Comparison of ENCODE assay signal across 10 mouse cellular contexts in the genomic region with DNA sequence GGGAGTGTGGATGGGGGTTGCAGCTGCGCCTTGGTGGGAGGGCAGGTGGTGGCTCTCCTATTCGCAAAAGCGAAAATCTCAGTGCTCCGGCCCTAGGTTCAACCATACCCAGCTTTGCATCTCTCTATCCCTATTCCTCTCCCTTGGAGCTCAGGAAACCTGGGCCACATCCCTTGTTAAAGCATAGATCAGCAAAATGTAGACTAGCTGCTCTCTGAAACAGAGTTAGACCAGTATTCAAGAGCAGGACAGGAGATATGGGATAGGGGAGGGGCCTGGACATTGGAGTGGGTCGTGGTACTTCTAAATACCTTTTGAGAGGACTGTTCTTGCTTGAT. TPM values are rescaled to one million over a fixed set of nuclear protein-coding genes. Genes with fewer than 3 reads are reported as not detected.
DNase-seq lines count a peak whose midpoint lies in the region; ATAC-seq and TF ChIP-seq lines count a peak whose summit lies in the region.
"Had no signal": no experiment of that assay in that cellular context is flagged by ENCODE, and none has a peak within 500 bp of the region (broad histone marks: within the 10 kb centered on the region; RNA-seq: fewer than 3 reads in every experiment).

No protein-coding gene starts in this region.

- H3K4me2 ChIP-seq in kidney, embryonic 14.5 days (replicated peaks; ENCODE audit: low read depth, low read length): peak overlapping the region; percentile 95
- peak overlapping the region; percentile 64 for H3K4me2 ChIP-seq in hindbrain, embryonic 11.5 days (replicated peaks; ENCODE audit: low read depth, low read length)
- H3K4me2 ChIP-seq in hindbrain, postnatal 0 days (ENCODE audit: low read depth, low read length): peak overlapping the region; percentile 24

- H3K9me3 ChIP-seq in kidney, embryonic 14.5 days (ENCODE audit: control insufficient read depth, low read length): no peaks in the 10 kb centered on the region
- H3K9me3 ChIP-seq in hindbrain, embryonic 11.5 days (ENCODE audit: control insufficient read depth, low read length): no peaks in the 10 kb centered on the region
- no peaks in the 10 kb centered on the region for H3K9me3 ChIP-seq in hindbrain, postnatal 0 days (ENCODE audit: low read length)
- H3K9me3 ChIP-seq: G1E had no signal

- no peak for TF ChIP-seq CTCF in hindbrain, postnatal 0 days (IDR thresholded peaks at IDR 0.05; ENCODE audit: low read depth)

- no peak for DNase-seq in kidney, postnatal 36 days
- peak; percentile 53 for DNase-seq in hindbrain, embryonic 11.5 days (ENCODE audit: low spot score)
- no peak for DNase-seq in hindbrain, postnatal 0 days (ENCODE audit: low spot score)
- DNase-seq in gastrocnemius, postnatal 4 days (ENCODE audit: low spot score in 2 of 2): no peak
- DNase-seq: cerebellum, adult 9-10 months had no signal

- peak overlapping the region; percentile 100 for H3K27ac ChIP-seq in kidney, embryonic 14.5 days (ENCODE audit: low read depth, low read length)
- H3K27ac ChIP-seq in hindbrain, embryonic 11.5 days (ENCODE audit: low read depth, low read length): peak overlapping the region; percentile 90
- peak overlapping the region; percentile 68; the same call in 1 of the 2 replicates for H3K27ac ChIP-seq in hindbrain, postnatal 0 days
- no peak overlapping the region for H3K27ac ChIP-seq in macrophage

- peaks cover 14% of the 10 kb centered on the region; the same call in 1 of the 2 replicates for H3K79me2 ChIP-seq in macrophage (ENCODE audit: inconsistent target)

- peak overlapping the region; percentile 99 for H3K9ac ChIP-seq in kidney, embryonic 14.5 days (ENCODE audit: low read depth, low read length)
- peak overlapping the region; percentile 65 for H3K9ac ChIP-seq in hindbrain, embryonic 11.5 days (ENCODE audit: low read depth, low read length)
- no peak overlapping the region; the same call in 1 of the 2 replicates for H3K9ac ChIP-seq in hindbrain, postnatal 0 days (replicated peaks; ENCODE audit: low read length)

- H3K4me3 ChIP-seq in kidney, embryonic 14.5 days (ENCODE audit: low read length): peak overlapping the region; percentile 53
- peak overlapping the region; percentile 63 for H3K4me3 ChIP-seq in hindbrain, embryonic 11.5 days (ENCODE audit: low read depth, low read length)
- H3K4me3 ChIP-seq in hindbrain, postnatal 0 days (ENCODE audit: low read length): 0 out of 2 replicates have a peak overlapping the region, but pooled peaks have one; percentile 5
- H3K4me3 ChIP-seq in macrophage (ENCODE audit: inconsistent target): peak overlapping the region; percentile 34

- WGBS in kidney, embryonic 14.5 days: 8% methylated on average over 5 of the region's 5 CpGs
- WGBS in hindbrain, embryonic 11.5 days: 2% methylated on average over 5 of the region's 5 CpGs
- WGBS in hindbrain, postnatal 0 days: 8% methylated on average over 5 of the region's 5 CpGs
- WGBS in macrophage (ENCODE audit: missing documents): 46% methylated on average over 5 of the region's 5 CpGs

- H3K27me3 ChIP-seq in kidney, embryonic 14.5 days (ENCODE audit: control insufficient read depth, insufficient read depth, low read length): no peaks in the 10 kb centered on the region
- peaks cover 86% of the 10 kb centered on the region for H3K27me3 ChIP-seq in hindbrain, embryonic 11.5 days (ENCODE audit: control insufficient read depth, insufficient read depth, low read length)
- H3K27me3 ChIP-seq in hindbrain, postnatal 0 days (ENCODE audit: insufficient read depth, low read length): peaks cover 80% of the 10 kb centered on the region

- peaks cover 4% of the 10 kb centered on the region; the same call in 1 of the 2 replicates for H3K36me3 ChIP-seq in kidney, embryonic 14.5 days (ENCODE audit: control insufficient read depth, insufficient read depth, low read length)
- H3K36me3 ChIP-seq in hindbrain, embryonic 11.5 days (ENCODE audit: control insufficient read depth, insufficient read depth, low read length): no peaks in the 10 kb centered on the region
- H3K36me3 ChIP-seq in hindbrain, postnatal 0 days (ENCODE audit: insufficient read depth, low read length): no peaks in the 10 kb centered on the region
- no peaks in the 10 kb centered on the region for H3K36me3 ChIP-seq in macrophage (ENCODE audit: inconsistent target)
- H3K36me3 ChIP-seq: G1E had no signal

- peaks cover 43% of the 10 kb centered on the region for H3K4me1 ChIP-seq in kidney, embryonic 14.5 days (ENCODE audit: control insufficient read depth, insufficient read depth, low read length)
- H3K4me1 ChIP-seq in hindbrain, embryonic 11.5 days (replicated peaks; ENCODE audit: control insufficient read depth, insufficient read depth, low read length): no peaks in the 10 kb centered on the region
- no peaks in the 10 kb centered on the region for H3K4me1 ChIP-seq in hindbrain, postnatal 0 days (ENCODE audit: insufficient read depth, low read length)

- ATAC-seq in kidney, embryonic 14.5 days (ENCODE audit: low FRiP score, low TSS enrichment): no peak
- ATAC-seq in hindbrain, embryonic 11.5 days (ENCODE audit: low FRiP score): no peak
- no peak for ATAC-seq in hindbrain, postnatal 0 days
- no peak for ATAC-seq in inflammation-experienced regulatory T-cells, adult 6 months

RNA-seq across cellular contexts. Expression of a gene that starts 2.8 kb away (rescaled TPM):
- polyA plus RNA-seq in kidney, embryonic 14.5 days (2014; fragmentation: Nextera tagmentation; extraction: Ambion mirVana): 4.2 and 8.6 TPM in 2 replicates
- 3.5 and 5.1 TPM in 2 replicates for polyA plus RNA-seq in hindbrain, embryonic 11.5 days (2014; fragmentation: Nextera tagmentation; extraction: Ambion mirVana)
- 4.2 and 8.6 TPM in 2 replicates for total RNA-seq in hindbrain, postnatal 0 days (2014; rRNA removed)
- 2.4 and 3.3 TPM in 2 replicates for polyA plus RNA-seq in hindbrain, postnatal 0 days (2015; fragmentation: Nextera tagmentation; extraction: Ambion mirVana)
- total RNA-seq in macrophage (2018; cell fraction: chromatin; rRNA removed): 10 to 100 TPM in 12 of 26 experiments, 1 to 10 TPM in 14; 3.7 to 24.5 (median 9.3) TPM
- total RNA-seq in macrophage (2018; cell fraction: cytosol; rRNA removed): 1 to 10 TPM; 1.5 to 5.3 (median 3.4) TPM
- total RNA-seq in macrophage (2018; cell fraction: nucleus; rRNA removed): 10 to 100 TPM in 16 of 26 experiments, 1 to 10 TPM in 10; 6.3 to 26.9 (median 10.9) TPM
- polyA plus RNA-seq in macrophage (2018): 3.3 to 7.4 TPM (median 4.1 TPM) in 3 replicates
- 1 to 10 TPM in 2 of 3 experiments, under 1 TPM in 1; 0.92 to 1.5 (median 1.2) TPM for polyA plus RNA-seq in inflammation-experienced regulatory T-cells, adult 6 months (2017; shearing (Covaris generic))
- under 1 TPM; 0.57 to 0.91 TPM for total RNA-seq in gastrocnemius, postnatal 4 days (2021)
- total RNA-seq: G1E had no signal

RNA-seq across cellular contexts. Expression of a gene that starts 7.8 kb away (rescaled TPM):
- polyA plus RNA-seq in kidney, embryonic 14.5 days (2014; fragmentation: Nextera tagmentation; extraction: Ambion mirVana): 8.2 and 8.6 TPM in 2 replicates
- 10.5 and 13.1 TPM in 2 replicates for polyA plus RNA-seq in hindbrain, embryonic 11.5 days (2014; fragmentation: Nextera tagmentation; extraction: Ambion mirVana)
- 42.1 and 42.2 TPM in 2 replicates for total RNA-seq in hindbrain, postnatal 0 days (2014; rRNA removed)
- 6.6 and 8.1 TPM in 2 replicates for polyA plus RNA-seq in hindbrain, postnatal 0 days (2015; fragmentation: Nextera tagmentation; extraction: Ambion mirVana)
- total RNA-seq in macrophage (2018; cell fraction: chromatin; rRNA removed): 10 to 100 TPM in 7 of 26 experiments, 1 to 10 TPM in 18, under 1 TPM in 1; 1.00 to 21.5 (median 7.7) TPM
- 1 to 10 TPM in 7 of 26 experiments, under 1 TPM in 19; 0.27 to 1.5 (median 0.78) TPM for total RNA-seq in macrophage (2018; cell fraction: cytosol; rRNA removed)
- total RNA-seq in macrophage (2018; cell fraction: nucleus; rRNA removed): 10 to 100 TPM in 4 of 26 experiments, 1 to 10 TPM in 20, under 1 TPM in 2; 0.71 to 20.7 (median 4.8) TPM
- 0.95 to 1.2 TPM (median 1.1 TPM) in 3 replicates for polyA plus RNA-seq in macrophage (2018)
- under 1 TPM in 1 of 3 experiments, not detected in 2; 0.86 TPM for polyA plus RNA-seq in inflammation-experienced regulatory T-cells, adult 6 months (2017; shearing (Covaris generic))
- total RNA-seq in gastrocnemius, postnatal 4 days (2021): 1 to 10 TPM; 1.0 to 1.3 TPM

RNA-seq across cellular contexts. Expression of a gene that starts 12.2 kb away (rescaled TPM):
- 22.1 and 24.3 TPM in 2 replicates for polyA plus RNA-seq in kidney, embryonic 14.5 days (2014; fragmentation: Nextera tagmentation; extraction: Ambion mirVana)
- 33.1 and 42.5 TPM in 2 replicates for polyA plus RNA-seq in hindbrain, embryonic 11.5 days (2014; fragmentation: Nextera tagmentation; extraction: Ambion mirVana)
- 16.5 and 24.3 TPM in 2 replicates for total RNA-seq in hindbrain, postnatal 0 days (2014; rRNA removed)
- 109 and 113 TPM in 2 replicates for polyA plus RNA-seq in hindbrain, postnatal 0 days (2015; fragmentation: Nextera tagmentation; extraction: Ambion mirVana)
- under 1 TPM in 2 of 26 experiments, not detected in 24; 0.42 to 0.54 TPM for total RNA-seq in macrophage (2018; cell fraction: chromatin; rRNA removed)
- total RNA-seq in macrophage (2018; cell fraction: cytosol; rRNA removed): not detected
- total RNA-seq in macrophage (2018; cell fraction: nucleus; rRNA removed): under 1 TPM in 1 of 26 experiments, not detected in 25; 0.48 TPM
- polyA plus RNA-seq in macrophage (2018): not detected in 3 replicates
- polyA plus RNA-seq in inflammation-experienced regulatory T-cells, adult 6 months (2017; shearing (Covaris generic)): not detected
- 1 to 10 TPM in 1 of 2 experiments, under 1 TPM in 1; 0.80 to 1.1 TPM for total RNA-seq in gastrocnemius, postnatal 4 days (2021)

RNA-seq across cellular contexts. Expression of a gene that starts 23.0 kb away (rescaled TPM):
- 44.1 and 53.1 TPM in 2 replicates for polyA plus RNA-seq in kidney, embryonic 14.5 days (2014; fragmentation: Nextera tagmentation; extraction: Ambion mirVana)
- 15.9 and 38.5 TPM in 2 replicates for polyA plus RNA-seq in hindbrain, embryonic 11.5 days (2014; fragmentation: Nextera tagmentation; extraction: Ambion mirVana)
- total RNA-seq in hindbrain, postnatal 0 days (2014; rRNA removed): 23.2 and 30.2 TPM in 2 replicates
- 29.0 and 36.3 TPM in 2 replicates for polyA plus RNA-seq in hindbrain, postnatal 0 days (2015; fragmentation: Nextera tagmentation; extraction: Ambion mirVana)
- total RNA-seq in macrophage (2018; cell fraction: chromatin; rRNA removed): 1 to 10 TPM in 1 of 26 experiments, under 1 TPM in 1, not detected in 24; 0.66 to 1.1 TPM
- total RNA-seq in macrophage (2018; cell fraction: cytosol; rRNA removed): not detected
- under 1 TPM in 1 of 26 experiments, not detected in 25; 0.92 TPM for total RNA-seq in macrophage (2018; cell fraction: nucleus; rRNA removed)
- not detected in 3 replicates for polyA plus RNA-seq in macrophage (2018)
- not detected for polyA plus RNA-seq in inflammation-experienced regulatory T-cells, adult 6 months (2017; shearing (Covaris generic))
- total RNA-seq in gastrocnemius, postnatal 4 days (2021): 1 to 10 TPM in 1 of 2 experiments, under 1 TPM in 1; 0.62 to 1.3 TPM
- total RNA-seq: G1E; megakaryocyte progenitor cell, adult 5-6 weeks had no signal

RNA-seq across cellular contexts. Expression of a gene that starts 28.9 kb away (rescaled TPM):
- polyA plus RNA-seq in kidney, embryonic 14.5 days (2014; fragmentation: Nextera tagmentation; extraction: Ambion mirVana): 58.6 and 61.9 TPM in 2 replicates
- 4.0 and 11.2 TPM in 2 replicates for polyA plus RNA-seq in hindbrain, embryonic 11.5 days (2014; fragmentation: Nextera tagmentation; extraction: Ambion mirVana)
- total RNA-seq in hindbrain, postnatal 0 days (2014; rRNA removed): 11.0 and 21.7 TPM in 2 replicates
- 10.1 and 16.8 TPM in 2 replicates for polyA plus RNA-seq in hindbrain, postnatal 0 days (2015; fragmentation: Nextera tagmentation; extraction: Ambion mirVana)
- under 1 TPM in 1 of 26 experiments, not detected in 25; 0.54 TPM for total RNA-seq in macrophage (2018; cell fraction: chromatin; rRNA removed)
- total RNA-seq in macrophage (2018; cell fraction: cytosol; rRNA removed): under 1 TPM in 1 of 26 experiments, not detected in 25; 0.11 TPM
- total RNA-seq in macrophage (2018; cell fraction: nucleus; rRNA removed): not detected
- not detected in 3 replicates for polyA plus RNA-seq in macrophage (2018)
- polyA plus RNA-seq in inflammation-experienced regulatory T-cells, adult 6 months (2017; shearing (Covaris generic)): not detected
- total RNA-seq in gastrocnemius, postnatal 4 days (2021): 1 to 10 TPM; 1.8 to 2.1 TPM
- total RNA-seq: G1E; megakaryocyte progenitor cell, adult 5-6 weeks had no signal
- polyA plus RNA-seq: G1E had no signal

Comparison
In these comparisons a context has a peak if more than half of its experiments do, and no peak if none do; other contexts are left out.
1. H3K4me2 ChIP-seq: peak in every context shown above with its lines; median percentile 95 in kidney, embryonic 14.5 days; 64 in hindbrain, embryonic 11.5 days; 24 in hindbrain, postnatal 0 days.
2. H3K4me3 ChIP-seq: peak in every context shown above with its lines; median percentile 63 in hindbrain, embryonic 11.5 days; 53 in kidney, embryonic 14.5 days; 34 in macrophage; 5 in hindbrain, postnatal 0 days.
3. RNA of a gene that starts 12.2 kb away (polyA plus RNA-seq): 109 to 113 TPM in hindbrain, postnatal 0 days, 33.1 to 42.5 TPM in hindbrain, embryonic 11.5 days and 22.1 to 24.3 TPM in kidney, embryonic 14.5 days; not detected in inflammation-experienced regulatory T-cells, adult 6 months and not detected in macrophage; every median in the first group is over 10 times any median in the second.